Mouse (Mus musculus): ENCODE results near the gene Twf2.

The Twf2 gene

DNA sequence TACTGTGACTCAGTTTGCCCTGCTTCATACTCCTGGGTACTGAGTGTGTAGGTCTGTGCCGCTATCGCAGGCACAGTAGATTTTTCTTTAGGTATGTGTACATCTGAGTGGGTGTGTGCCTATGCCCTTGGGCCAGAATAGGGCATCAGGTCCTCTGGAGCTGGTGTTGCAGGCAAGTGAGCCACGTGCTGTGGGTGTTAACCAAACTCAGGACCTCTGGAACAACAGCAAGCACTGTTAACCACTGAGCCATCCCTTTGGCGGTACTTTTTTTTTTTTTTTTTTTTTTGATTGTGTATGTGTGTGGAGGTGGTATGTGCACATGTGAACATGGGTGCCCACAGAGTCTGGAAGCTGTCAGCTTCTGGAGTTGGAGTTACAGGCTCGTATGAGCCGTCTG, 25.1 kb upstream of the Twf2 start:
- no peak for DNase-seq (ENCODE audit: low read depth in 1 of 2, low spot score in 2 of 2)

DNA sequence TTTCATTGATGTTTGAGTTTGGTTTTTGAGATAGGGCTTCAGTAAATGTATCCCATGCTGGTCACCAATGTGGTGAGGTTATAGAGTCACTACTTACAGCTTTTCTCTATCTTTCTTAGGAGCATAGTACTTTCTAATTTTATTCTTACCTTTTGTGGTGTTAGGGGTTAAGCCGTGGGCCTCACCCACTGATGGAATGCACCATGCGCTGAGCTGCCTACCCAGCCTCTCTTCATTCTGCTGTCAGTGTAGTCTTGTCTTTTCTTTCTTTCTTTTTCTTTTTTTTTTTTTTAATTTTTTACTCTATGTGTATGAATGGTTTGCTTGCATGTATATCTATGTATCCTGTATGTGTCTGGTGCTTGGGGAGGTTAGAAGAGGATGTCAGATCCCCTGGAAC, 23.5 kb upstream of the Twf2 start:
- DNase-seq (ENCODE audit: low read depth in 1 of 2, low spot score in 2 of 2), result no peak

DNA sequence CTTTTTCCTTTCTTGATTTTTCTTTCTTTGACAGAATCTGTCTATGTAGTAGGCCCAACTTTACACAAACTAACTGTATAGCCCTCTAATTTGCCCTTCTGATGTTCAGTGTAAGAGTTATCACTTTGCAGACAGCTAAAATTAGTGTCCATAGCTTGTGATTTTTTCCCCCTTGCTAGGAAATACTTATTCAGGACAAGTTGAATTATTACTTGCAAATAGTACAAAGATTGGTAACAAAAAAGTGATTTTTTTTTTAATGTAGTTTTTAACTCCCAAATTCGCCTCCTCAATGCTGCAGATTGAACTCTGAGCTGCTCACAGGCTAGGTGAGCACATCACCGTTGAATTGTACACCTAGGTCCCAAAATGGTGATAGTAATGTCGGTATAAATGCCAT, 22.9 kb upstream of the Twf2 start:
- no peak for DNase-seq (ENCODE audit: low read depth in 1 of 2, low spot score in 2 of 2)

DNA sequence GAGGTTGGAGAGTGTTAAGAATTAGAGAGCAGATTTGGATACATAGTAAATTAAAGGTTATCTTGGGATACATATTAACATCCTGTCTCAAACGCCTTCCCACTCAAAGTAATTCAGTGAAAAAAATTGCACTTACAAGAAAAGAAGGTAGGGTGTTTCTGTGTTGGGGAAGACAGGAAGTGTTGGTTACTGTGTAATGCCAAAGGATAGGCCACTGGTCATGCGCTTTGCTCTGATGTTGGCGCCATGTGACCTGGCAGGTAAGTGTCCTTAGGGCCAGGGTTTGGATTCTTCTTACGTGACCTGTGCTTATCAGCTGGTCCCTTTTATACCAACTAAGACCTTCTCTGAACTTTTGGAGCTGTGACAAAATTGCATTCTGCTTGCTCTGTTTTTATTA, 20.8 kb upstream of the Twf2 start:
- no peak for DNase-seq (ENCODE audit: low read depth in 1 of 2, low spot score in 2 of 2)

DNA sequence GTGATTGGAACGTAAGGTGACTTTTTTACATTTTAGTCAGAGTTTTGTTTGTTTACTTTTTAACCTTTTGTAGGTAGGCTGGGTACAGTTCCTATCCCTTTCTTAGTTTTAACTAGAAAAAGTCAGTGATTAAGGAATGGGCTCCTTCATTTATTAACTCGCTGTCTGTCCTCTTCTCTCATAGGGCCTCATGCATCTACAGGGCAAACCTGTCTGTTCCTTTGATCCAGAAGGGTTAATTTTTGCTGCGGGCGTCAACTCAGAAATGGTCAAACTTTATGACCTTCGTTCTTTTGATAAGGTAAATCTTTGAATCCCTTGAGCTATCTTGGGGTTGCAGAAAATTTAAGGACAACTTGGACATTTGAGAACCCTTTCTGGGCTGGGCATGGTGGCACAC, 18.9 kb upstream of the Twf2 start:
- DNase-seq (ENCODE audit: low read depth in 1 of 2, low spot score in 2 of 2), result no peak

DNA sequence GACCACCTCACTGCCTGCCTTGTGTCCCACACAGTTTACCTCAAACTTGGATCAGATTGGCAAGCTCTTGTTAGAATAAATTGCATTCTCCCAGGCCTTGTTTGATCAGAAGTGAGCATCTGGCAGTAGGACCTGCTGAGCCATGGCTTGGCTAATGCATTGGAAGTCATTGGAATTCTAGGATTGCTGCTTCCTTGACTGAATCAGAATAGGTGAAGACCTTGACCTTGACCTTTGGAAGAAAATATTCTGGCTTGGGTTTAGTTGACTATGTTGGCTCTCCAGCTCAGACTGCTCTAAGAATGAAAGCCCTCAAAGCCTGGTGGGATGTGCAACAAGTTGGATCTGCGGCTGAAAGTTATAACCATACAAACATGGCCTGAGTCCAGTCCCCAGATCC, 11.6 kb upstream of the Twf2 start:
- no peak for DNase-seq (ENCODE audit: low read depth in 1 of 2, low spot score in 2 of 2)

DNA sequence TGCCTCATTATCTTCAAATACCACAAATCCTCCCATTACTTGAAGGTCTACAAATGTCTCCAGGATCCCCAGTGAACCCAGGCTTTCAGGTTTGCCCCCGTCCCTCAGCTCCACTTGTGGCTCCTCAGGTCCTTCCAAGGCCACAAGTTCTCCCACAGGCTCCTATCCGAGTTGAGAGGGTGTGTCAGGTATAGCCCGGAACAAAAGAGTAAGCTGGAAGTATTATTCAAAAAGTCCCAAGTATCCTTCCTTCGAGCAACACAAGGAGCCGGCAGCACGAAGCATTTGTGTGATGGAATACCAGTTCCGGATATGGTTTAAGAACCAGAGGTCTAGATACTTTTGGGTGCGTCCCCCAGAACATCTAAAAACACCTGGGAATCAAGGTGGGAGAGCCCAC, 10.9 kb upstream of the Twf2 start:
- no peak for DNase-seq (ENCODE audit: low read depth in 1 of 2, low spot score in 2 of 2)

DNA sequence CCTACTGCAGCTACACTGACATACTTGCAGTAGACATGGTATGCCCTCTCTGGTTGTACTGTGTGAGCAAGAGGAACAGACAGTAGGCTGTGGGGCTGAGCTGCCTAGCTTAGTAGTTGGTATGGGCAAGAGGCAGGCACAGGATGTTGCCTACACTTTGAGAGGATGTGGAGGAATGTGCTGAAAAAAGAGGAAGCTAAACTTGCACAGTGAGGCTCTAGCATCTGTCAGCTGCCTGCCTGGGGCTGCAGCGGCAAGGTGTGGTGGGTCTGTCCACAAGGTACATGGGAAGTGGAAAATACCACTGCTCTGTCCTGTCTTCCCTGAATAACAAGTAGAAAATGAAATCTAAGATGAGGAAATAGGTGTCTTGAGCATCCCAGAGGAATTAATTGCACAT, 9.9 kb upstream of the Twf2 start:
- DNase-seq (ENCODE audit: low read depth in 1 of 2, low spot score in 2 of 2), result peak in 1 of 2 experiments; percentile 25

DNA sequence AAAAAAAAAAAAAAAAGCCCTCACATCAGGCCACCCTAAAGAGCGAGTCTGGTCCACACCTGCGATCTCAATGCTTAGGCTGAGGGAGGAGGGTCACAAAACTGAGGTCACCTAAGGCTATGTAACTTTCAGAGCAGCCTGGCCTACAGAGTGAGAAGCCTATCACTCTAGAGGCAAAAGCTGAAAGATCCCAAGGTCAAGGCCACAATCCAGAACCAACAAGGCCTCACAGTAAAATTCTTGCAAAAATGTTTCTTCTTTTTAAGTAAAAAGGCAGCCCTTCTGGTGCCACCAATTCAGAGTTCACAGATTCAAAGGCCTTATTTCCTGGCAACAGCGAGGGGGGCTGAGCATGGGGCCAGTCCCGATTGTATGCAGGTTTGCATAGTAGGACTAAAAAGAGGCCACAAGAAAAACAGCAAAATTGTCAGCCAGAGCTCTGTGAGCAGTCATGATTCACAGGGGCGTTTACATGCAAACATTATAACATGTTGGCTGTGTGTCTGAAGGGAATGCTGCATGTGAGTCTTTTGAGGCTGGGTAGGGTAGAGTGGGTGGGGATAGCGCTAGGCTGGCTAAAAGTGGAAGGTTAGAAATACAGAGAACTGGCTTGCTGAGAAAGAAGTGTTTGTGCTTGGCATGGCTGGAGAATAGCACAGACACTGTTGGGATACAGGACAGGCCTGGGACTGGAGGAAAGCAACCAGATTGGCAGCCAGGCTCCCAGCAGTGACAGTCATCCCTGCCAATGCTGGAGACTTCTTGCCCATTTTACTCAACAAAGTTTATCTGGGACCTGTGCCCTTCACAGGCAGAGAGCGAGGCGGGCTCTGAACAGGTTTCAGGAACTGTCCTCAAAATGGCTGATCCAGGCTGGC, 8.7 kb upstream of the Twf2 start:
- DNase-seq (ENCODE audit: low read depth in 1 of 2, low spot score in 2 of 2), result no peak

DNA sequence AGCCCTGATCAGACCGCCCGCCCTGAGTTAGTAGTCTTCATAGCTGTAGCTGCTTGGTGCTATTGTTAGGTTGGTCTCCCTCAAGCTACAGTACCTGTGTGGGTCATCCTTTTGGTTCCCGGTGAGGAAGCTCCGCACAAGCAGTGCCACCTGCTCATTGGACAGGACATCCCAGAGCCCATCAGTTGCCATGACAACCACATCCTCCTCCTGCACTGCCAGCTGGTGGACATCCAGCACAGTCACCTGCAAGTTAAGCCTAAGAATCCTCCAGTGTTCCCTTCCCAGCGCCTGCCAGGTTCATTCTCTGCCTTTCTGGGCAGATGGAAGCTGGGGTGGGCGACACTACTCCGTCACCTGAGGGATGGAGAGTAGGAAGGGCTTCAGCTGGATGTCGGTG, 7.2 kb upstream of the Twf2 start:
- DNase-seq (ENCODE audit: low read depth in 1 of 2, low spot score in 2 of 2), result no peak

DNA sequence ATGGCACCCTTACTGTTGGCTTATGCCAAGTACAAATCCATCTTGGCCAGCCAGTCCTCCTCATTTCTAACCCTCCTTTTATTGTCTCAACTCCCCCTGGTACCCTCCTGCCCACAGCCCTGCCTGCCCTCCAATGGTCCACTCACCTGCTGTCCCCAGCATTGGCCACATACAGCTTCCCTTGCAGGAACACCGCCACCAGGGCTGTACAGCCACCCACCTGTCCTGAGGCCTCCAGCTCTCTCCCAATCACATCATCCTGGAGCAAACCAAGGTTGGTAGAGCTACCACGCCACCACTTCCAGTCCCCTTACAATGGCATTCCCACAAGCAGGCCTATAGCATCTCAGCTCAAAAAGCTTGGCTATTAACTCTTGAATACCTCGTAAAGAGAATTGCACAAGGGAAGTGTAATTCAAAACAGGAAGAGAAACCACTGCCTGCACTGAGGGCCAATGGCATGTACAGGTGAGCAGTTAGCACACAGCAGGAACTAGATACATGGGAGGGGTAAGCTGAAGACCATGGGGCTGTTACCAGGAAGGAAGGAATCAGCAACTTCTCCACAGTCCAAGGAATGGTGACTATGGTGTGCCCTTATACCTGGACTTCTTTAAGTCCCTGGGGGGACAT, 5.7 kb upstream of the Twf2 start:
- no peak for DNase-seq (ENCODE audit: low read depth in 1 of 2, low spot score in 2 of 2)

DNA sequence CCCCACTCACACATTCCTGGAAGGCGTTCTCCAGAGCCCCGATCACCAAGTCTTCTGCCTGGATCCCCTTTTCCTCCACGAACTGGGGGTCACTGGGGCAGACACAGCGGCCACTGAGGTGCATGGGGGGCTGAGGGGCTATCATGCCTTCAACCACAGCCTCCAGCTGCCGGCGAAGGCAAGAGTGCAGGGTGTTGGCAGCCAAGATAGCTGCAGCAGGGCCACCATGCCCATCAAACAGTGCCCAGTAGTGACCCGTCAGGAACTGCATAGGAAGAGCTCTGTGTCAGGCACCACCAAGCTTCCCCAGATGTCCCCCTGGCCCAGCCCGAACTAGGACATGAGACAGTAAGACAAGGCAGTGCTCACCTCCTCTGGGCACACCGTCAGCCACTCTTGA, 5.2 kb upstream of the Twf2 start:
- DNase-seq (ENCODE audit: low read depth in 1 of 2, low spot score in 2 of 2), result no peak

DNA sequence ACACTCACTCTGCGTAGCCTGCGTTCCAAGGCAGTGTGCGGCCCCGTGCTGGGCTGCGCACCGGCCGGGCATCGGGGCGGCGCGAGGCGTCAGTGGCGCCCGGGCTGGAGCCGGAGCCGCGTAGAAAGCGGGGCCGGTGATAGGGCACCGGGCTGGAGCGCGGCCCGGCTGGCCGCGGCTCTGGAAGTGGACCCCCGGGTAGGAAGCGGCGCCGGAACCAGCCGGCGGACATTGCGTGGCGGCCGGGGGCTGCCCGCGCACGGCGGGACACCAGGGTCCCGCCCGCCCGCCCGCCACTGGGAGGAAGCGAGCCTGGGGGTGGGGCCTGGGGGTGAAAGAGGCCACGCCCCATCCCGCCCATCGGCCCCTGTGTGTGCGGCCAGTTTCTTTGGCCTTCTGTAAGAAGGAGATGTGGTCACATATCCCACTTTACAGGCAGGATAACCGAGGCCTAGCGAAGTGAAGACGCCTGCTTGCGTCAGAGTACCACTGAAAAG, 3.9 kb upstream of the Twf2 start:
- peak in 1 of 2 experiments; percentile 62 for DNase-seq (ENCODE audit: low read depth in 1 of 2, low spot score in 2 of 2)

DNA sequence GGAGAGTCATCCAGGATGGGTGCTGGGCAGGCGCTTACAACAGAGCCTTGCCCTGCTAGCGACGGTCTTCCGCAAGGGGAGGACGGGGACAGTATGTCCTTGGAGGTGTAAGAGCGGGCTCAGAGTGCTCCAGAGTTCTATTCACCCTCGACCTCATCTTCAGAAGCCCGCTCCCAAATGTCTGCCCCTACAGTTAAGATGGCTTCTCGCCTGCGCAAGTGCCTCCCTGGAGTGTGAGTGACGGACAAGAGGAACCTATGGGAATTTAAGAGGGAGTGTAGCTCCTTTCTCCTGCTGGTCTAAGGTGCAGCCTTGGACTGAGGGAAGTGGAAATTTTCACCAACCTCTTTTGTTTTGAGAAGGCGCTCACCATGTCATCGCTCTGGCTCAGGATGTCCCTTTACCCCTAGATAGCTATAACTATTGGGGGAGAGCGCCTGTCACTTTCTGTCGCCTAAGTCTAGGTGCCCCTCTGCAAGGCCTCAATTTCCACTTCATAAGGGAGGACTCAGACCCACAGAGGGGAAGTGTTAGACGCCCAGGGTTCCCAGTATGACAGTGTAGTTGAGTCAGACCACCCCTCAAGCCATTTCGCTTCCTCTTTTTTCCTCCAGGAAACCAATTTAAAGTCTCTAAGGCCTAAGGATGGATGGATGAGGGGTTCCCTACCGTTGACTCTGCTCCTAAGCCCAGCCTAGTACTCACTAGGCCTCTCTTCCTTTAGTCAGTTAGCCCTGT, 3.2 kb upstream of the Twf2 start, which contains the start of gene Ppm1m:
TSS of gene Ppm1m (minus strand) at position 212 of the 738 bp plus-strand sequence.
- DNase-seq (ENCODE audit: low read depth in 1 of 2, low spot score in 2 of 2), result peak in 1 of 2 experiments; percentile 38

DNA sequence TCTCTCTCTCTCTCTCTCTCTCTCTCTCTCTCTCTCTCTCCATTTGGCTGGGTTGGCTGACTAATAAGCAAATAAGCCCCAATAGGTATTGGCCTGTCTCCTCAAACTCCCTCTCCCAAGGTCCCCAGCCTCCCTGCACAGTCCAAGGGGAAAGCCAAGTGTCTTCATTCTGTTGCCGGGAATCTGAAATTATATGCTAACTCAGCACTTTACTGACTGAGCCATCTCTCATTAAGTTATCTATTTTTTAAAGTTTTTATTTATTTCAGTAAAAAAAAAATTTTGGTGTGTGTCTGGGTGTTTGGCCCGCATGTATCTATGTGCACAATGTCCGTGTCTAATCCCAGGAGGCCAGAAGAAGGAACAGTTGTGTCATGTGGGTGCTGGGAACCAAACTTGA, 1.0 kb upstream of the Twf2 start:
- DNase-seq (ENCODE audit: low read depth in 1 of 2, low spot score in 2 of 2), result no peak

DNA sequence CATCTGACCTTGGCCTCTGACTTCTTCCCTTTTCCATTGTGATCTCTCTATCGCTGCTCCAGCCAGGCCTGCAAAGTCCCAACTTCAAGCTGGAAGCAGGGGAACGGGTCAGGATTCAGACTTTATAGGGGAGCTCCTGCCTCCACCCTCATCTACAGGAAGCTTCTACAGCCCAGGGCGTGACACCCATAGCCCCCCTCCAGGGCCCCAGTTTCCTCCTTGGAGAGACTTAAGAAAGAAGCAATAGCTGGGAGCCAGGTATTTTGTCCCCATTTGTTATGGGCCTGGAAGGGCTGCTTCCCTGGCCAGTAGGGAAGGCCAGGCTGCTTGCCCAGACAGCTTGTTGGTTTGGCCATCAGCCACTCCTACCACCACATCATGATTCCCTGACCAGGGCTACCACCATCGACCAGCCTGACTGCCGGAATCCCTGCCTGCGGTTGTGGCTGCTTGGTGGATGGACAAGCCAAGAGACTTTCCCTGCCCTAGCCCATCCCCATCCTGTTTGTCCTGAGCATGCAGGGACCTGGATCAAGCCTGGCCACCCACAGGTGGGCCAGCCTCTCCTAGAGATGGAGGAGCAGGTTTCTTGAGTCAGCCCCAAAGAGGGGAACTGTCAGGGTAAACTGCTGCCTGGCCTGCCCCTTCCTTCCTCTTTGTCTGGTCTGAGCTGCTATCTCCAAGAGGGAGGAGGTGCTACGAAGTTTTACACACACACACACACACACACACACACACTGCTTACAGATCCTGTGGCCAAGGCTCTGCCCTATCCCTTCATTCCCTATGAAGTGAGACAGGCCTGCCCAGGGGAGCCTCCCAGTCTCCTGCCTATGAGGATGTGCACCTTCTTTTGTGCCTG, 1.3 kb downstream of the Twf2 start:
- no peak for DNase-seq (ENCODE audit: low read depth in 1 of 2, low spot score in 2 of 2)

DNA sequence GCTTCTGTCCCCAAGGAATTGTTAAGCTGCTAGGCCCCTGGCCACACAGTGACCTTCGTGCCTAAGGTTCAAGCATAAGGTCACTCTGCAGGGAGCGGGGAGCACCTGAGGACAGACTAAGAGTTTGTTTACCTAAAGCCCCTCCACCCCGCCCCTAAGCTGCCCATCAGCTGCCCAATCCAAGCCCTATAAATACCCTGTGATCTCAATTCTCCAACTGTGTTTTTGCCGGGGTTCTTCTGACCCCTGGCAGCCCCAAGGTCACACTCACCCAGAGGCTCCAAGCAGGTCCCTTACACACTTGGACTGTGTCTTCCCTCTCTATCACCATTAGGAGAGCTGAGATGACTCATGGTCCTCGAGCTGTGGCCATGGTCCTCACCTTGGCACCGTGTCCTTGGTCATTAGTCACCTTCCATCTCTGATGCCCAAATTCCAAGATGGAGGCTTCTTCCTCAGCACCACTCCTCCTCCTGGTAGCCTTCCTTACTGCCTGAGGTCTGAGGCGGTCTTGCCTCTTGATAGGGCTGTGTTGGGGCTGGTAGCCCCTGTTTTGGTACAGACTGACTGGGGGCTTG, 2.9 kb downstream of the Twf2 start:
- DNase-seq (ENCODE audit: low read depth in 1 of 2, low spot score in 2 of 2), result no peak

DNA sequence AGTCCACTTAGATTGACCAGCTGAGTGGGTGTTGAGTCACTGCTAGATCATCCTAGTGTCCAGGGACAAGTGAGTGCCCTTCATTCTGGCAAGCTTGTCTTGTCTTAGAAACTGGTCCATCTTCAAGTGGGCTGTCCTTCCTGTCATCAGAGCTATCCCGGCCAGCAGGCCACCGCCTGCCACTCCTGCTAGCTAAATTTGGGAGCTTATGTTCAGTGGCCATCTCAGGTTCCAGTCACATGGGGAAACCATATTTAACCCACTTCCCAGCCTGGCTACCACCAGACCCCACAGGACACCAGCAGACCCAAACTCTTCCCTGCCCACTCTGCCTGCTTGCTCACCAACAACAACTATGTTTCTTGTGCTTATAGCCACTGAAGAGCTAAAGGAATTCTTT, 3.6 kb downstream of the Twf2 start:
- no peak for DNase-seq (ENCODE audit: low read depth in 1 of 2, low spot score in 2 of 2)

DNA sequence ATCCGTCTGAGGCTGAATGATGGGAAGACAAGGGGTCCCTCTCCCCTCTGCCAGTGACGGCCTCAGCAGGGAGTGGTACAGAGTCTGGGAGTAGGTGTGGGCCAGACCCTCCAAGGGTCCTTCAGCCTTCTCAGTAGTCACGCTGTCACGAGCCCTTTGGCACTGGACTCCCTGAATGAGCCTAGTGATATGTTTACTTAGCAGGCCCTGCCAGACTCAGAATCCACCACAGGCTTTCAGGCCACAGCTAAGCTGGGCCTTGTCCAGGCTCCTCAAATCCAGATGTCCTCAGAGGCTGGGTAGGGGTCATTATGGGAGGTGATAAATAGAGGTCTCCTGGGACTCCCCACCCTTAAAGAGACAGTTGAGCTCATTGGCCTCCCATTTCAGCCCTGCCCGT, 5.3 kb downstream of the Twf2 start:
- no peak for DNase-seq (ENCODE audit: low read depth in 1 of 2, low spot score in 2 of 2)

DNA sequence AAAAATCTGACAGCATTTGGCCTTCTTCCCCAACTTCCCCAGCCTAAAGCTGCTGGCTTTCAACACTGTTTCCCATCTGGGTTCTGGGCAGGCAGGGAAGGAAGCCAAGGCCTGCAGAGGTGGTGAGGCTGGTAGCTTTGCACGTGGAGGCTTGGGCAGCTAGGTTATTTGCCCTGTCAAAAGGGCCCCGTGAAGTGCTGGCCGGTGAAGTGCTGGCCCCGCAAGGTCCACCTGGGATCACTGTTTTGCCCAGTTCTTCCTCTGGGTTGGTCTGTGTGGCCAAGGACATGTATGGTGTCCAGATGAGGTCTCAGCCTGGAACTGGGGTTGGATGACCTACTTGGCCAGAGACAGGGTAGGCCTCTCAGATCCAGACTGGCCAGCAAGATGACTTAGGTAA, 7.0 kb downstream of the Twf2 start:
- DNase-seq (ENCODE audit: low read depth in 1 of 2, low spot score in 2 of 2), result no peak
